Mouse (Mus musculus): Measurements from ENCODE around the gene Pkp4.

DNA sequence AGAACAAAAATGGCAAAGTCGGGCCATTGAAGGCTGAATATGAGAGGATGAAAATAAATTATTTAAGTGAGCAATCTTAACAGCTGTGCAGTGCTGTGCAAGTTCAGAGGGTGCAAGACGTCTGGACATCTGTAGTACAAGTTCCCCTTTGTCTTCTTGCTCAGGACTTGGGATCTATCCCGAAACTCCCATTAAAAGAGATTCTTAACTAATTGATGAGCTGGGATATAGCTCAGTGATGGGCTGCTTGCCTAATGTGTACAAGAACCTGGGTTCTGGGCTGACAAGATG is 84.4 kb downstream of the Pkp4 start:
- TF ChIP-seq CTCF (IDR thresholded peaks at IDR 0.05) (no peak), EP300 (IDR thresholded peaks at IDR 0.05) (no peak)
